Mouse (Mus musculus) kidney, postnatal 0 days (tissue): ENCODE measurements around the gene Hs3st6. TPM values are rescaled to one million over a fixed set of nuclear protein-coding genes. Genes with fewer than 3 reads are reported as not detected.
"Not testable (repeated sequence)": the region's sequence is repeated elsewhere in the genome, so short reads cannot be mapped to it uniquely, and the experiment has no call there.

Experiments
- ATAC-seq: fragments of 200-750 bp; cut with Nextera tagmentation; replicated peaks from 2 replicates; pipeline ENCODE4 v1.8.0; 2017; ENCODE audit warnings: low read depth, moderate number of reproducible peaks, moderate TSS enrichment, moderate library complexity; ENCODE audit not compliant: low FRiP score
- DNase-seq: peaks from one replicate; pipeline ENCODE4 v3.0.0-alpha.2; 2016; ENCODE audit warnings: low spot score
- H3K27ac ChIP-seq: fragments of 300-500 bp; sonication (generic); 2 replicates; pipeline ENCODE4 v1.5.1; 2014; ENCODE audit warnings: mild to moderate bottlenecking
- H3K27me3 ChIP-seq: fragments of 300-500 bp; sonication (generic); 2 replicates; pipeline ENCODE4 v1.6.1; 2014; ENCODE audit warnings: low read length, mixed read lengths; ENCODE audit not compliant: insufficient read depth
- H3K36me3 ChIP-seq: fragments of 300-500 bp; sonication (generic); 2 replicates; pipeline ENCODE4 v1.6.1; 2014; ENCODE audit warnings: low read length, mixed read lengths; ENCODE audit not compliant: insufficient read depth
- H3K4me1 ChIP-seq: fragments of 300-500 bp; sonication (generic); replicated peaks from 2 replicates; pipeline ENCODE4 v1.6.1; 2014; ENCODE audit warnings: antibody characterized with exemption, low read length, mixed read lengths; ENCODE audit not compliant: insufficient read depth
- H3K4me2 ChIP-seq: fragments of 300-500 bp; sonication (generic); 2 replicates; pipeline ENCODE4 v1.6.1; 2014; ENCODE audit warnings: mild to moderate bottlenecking, low read length, moderate library complexity, mixed read lengths
- H3K4me3 ChIP-seq: fragments of 300-500 bp; sonication (generic); replicated peaks from 2 replicates; pipeline ENCODE4 v1.5.1; 2014; ENCODE audit warnings: low read depth, low read length
- H3K9ac ChIP-seq: fragments of 300-500 bp; sonication (generic); 2 replicates; pipeline ENCODE4 v1.6.1; 2014; ENCODE audit warnings: low read depth, low read length
- H3K9me3 ChIP-seq: fragments of 300-500 bp; sonication (generic); replicated peaks from 2 replicates; pipeline ENCODE4 v1.6.1; 2016; ENCODE audit warnings: low read length, inconsistent platforms, mixed read lengths
- CTCF ChIP-seq: IDR thresholded peaks from 2 replicates; pipeline ENCODE4 v1.5.1; 2016; ENCODE audit warnings: antibody characterized with exemption, low read depth, mild to moderate bottlenecking, moderate library complexity
- WGBS: fragments of 180-500 bp; shearing (Covaris S2); extraction: QIAGEN DNeasy Blood & Tissue Kit; methylation state at CpG from one replicate; pipeline ENCODE4 v1.1.7; 2014; 5-methylcytosine and 5-hydroxymethylcytosine counted together
- polyA plus RNA-seq: library from polyadenylated mRNA; unstranded; fragments of >200 nt; fragmentation: Nextera tagmentation; extraction: Ambion mirVana; gene quantifications from 2 replicates; pipeline ENCODE4 v1.2.1, GENCODE M21; 2015

Gene Hs3st6
- polyA plus RNA-seq, 1 experiment from 2014 or later, result 38.6 TPM

GRCm38 (mm10) chr17:24715556-24715955 lies 37.2 kb upstream of the Hs3st6 start:
- Histone ChIP-seq H3K27ac (peak overlapping the region; percentile 65), H3K9me3 (no peaks in the 10 kb centered on the region), H3K36me3 (0 out of 2 replicates have a peak, but pooled peaks cover 6% of the 10 kb centered on the region), H3K4me2 (no peak overlapping the region), H3K9ac (no peak overlapping the region), H3K4me3 (no peak overlapping the region), H3K4me1 (no peaks in the 10 kb centered on the region), H3K27me3 (no peaks in the 10 kb centered on the region)
- ATAC-seq (no peak), DNase-seq (peak; percentile 57)
- 43% methylated on average over 6 of the region's 6 CpGs for WGBS
- TF ChIP-seq CTCF, result no peak

- H3K27me3 ChIP-seq, result no peaks in the 10 kb centered on the region
- no peak for ATAC-seq
- no peak for TF ChIP-seq CTCF
- WGBS, result 93% methylated on average over 15 of the region's 15 CpGs
- H3K4me2 ChIP-seq, result no peak overlapping the region
- peak overlapping the region; percentile 65; the same call in 1 of the 2 replicates for H3K27ac ChIP-seq
- peaks cover under 1% of the 10 kb centered on the region for H3K4me1 ChIP-seq
- H3K4me3 ChIP-seq, result no peak overlapping the region
- H3K9me3 ChIP-seq, result no peaks in the 10 kb centered on the region
- DNase-seq, result no peak
- no peak overlapping the region for H3K9ac ChIP-seq
- H3K36me3 ChIP-seq, result 0 out of 2 replicates have a peak, but pooled peaks cover 7% of the 10 kb centered on the region
Observed at GRCm38 (mm10) chr17:24716166-24716682, 36.6 kb upstream of the Hs3st6 start.

- DNase-seq (no peak), ATAC-seq (no peak)
- Histone ChIP-seq H3K4me1 (peaks cover 8% of the 10 kb centered on the region), H3K4me2 (peak within 1 kb of the TSS; percentile 58), H3K4me3 (peak within 1 kb of the TSS; percentile 82; the same call in 1 of the 2 replicates), H3K9ac (peak within 1 kb of the TSS; percentile 94), H3K9me3 (no peaks in the 10 kb centered on the region), H3K27ac (no peak within 1 kb of the TSS), H3K27me3 (no peaks in the 10 kb centered on the region), H3K36me3 (peaks cover 21% of the 10 kb centered on the region; the same call in 1 of the 2 replicates)
- no peak for TF ChIP-seq CTCF
- WGBS, result 75% methylated on average over 4 of the region's 4 CpGs
Observed at GRCm38 (mm10) chr17:24717943-24718342, 34.8 kb upstream of the Hs3st6 start, which contains the start of the genes Rnf151 and Rps2. TSS of gene Rnf151 (minus strand) at chr17:24718063. TSS of gene Rps2 (plus strand) at chr17:24718116.

GRCm38 (mm10) chr17:24718938-24719337 lies 33.9 kb upstream of the Hs3st6 start:
- WGBS, result 55% methylated on average over 5 of the region's 5 CpGs
- Histone ChIP-seq H3K4me2 (peak overlapping the region; percentile 58), H3K4me3 (peak overlapping the region; percentile 82), H3K36me3 (peaks cover 21% of the 10 kb centered on the region; the same call in 1 of the 2 replicates), H3K9ac (peak overlapping the region; percentile 94)
- not testable (repeated sequence) for H3K27ac ChIP-seq, H3K9me3 ChIP-seq, ATAC-seq, H3K4me1 ChIP-seq, DNase-seq, H3K27me3 ChIP-seq
- TF ChIP-seq CTCF, result peak; percentile 36; the same call in 1 of the 2 replicates

- TF ChIP-seq CTCF, result no peak
- WGBS, result under 1% methylated on average over 61 of the region's 61 CpGs
- H3K9ac ChIP-seq, result peak overlapping the region; percentile 94
- H3K4me3 ChIP-seq, result peak overlapping the region; percentile 82
- H3K4me1 ChIP-seq, result peaks cover 8% of the 10 kb centered on the region
- peak overlapping the region; percentile 95 for H3K27ac ChIP-seq
- H3K27me3 ChIP-seq, result no peaks in the 10 kb centered on the region
- DNase-seq, result peak; percentile 99
- peak; percentile 97 for ATAC-seq
- no peaks in the 10 kb centered on the region for H3K9me3 ChIP-seq
- H3K36me3 ChIP-seq, result peaks cover 21% of the 10 kb centered on the region; the same call in 1 of the 2 replicates
- peak overlapping the region; percentile 75 for H3K4me2 ChIP-seq
Observed at GRCm38 (mm10) chr17:24719494-24720222, 33.1 kb upstream of the Hs3st6 start.

GRCm38 (mm10) chr17:24720616-24721015 lies 32.2 kb upstream of the Hs3st6 start:
- Histone ChIP-seq H3K4me2 (peak overlapping the region; percentile 75), H3K36me3 (peaks cover 21% of the 10 kb centered on the region; the same call in 1 of the 2 replicates), H3K27ac (peak overlapping the region; percentile 95), H3K9ac (peak overlapping the region; percentile 94), H3K4me3 (peak overlapping the region; percentile 82)
- not testable (repeated sequence) for ATAC-seq, DNase-seq, H3K4me1 ChIP-seq, H3K9me3 ChIP-seq, H3K27me3 ChIP-seq
- WGBS, result 0% methylated on average over 10 of the region's 11 CpGs

GRCm38 (mm10) chr17:24721383-24721955 lies 31.3 kb upstream of the Hs3st6 start:
- H3K4me2 ChIP-seq, result peak overlapping the region; percentile 90
- 44% methylated on average over 7 of the region's 7 CpGs for WGBS
- 0 out of 2 replicates have a peak overlapping the region, but pooled peaks have one; percentile 25 for H3K27ac ChIP-seq

More at GRCm38 (mm10) chr17:24721383-24721955, 31.3 kb upstream of the Hs3st6 start:
- peak overlapping the region; percentile 57; the same call in 1 of the 2 replicates for H3K9ac ChIP-seq
- H3K4me3 ChIP-seq, result peak overlapping the region; percentile 82
- H3K36me3 ChIP-seq, result peaks cover 17% of the 10 kb centered on the region; the same call in 1 of the 2 replicates
- not testable (repeated sequence) for DNase-seq, H3K27me3 ChIP-seq, H3K9me3 ChIP-seq, ATAC-seq, H3K4me1 ChIP-seq
